Mouse (Mus musculus) intestine, embryonic 14.5 days (tissue): ENCODE results near the gene Timm44. TPM values are rescaled to one million over a fixed set of nuclear protein-coding genes. Genes with fewer than 3 reads are reported as not detected.
A peak's percentile ranks its signal among the peaks of the same experiment; 100 is the strongest.

Source experiments
- ATAC-seq: fragments of 200-750 bp; cut with Nextera tagmentation; replicated peaks from 2 replicates; pipeline ENCODE4 v1.8.0; 2017; ENCODE audit warnings: low read depth, moderate number of reproducible peaks, moderate TSS enrichment, moderate library complexity; ENCODE audit not compliant: low FRiP score, low TSS enrichment
- DNase-seq: peaks from one replicate; pipeline ENCODE4 v3.0.0-alpha.2; 2018; ENCODE audit warnings: low spot score
- H3K27ac ChIP-seq: fragments of 300-500 bp; sonication (generic); 2 replicates; pipeline ENCODE4 v1.5.1; 2014; ENCODE audit warnings: low read depth, mild to moderate bottlenecking, control low read depth
- H3K27me3 ChIP-seq: fragments of 300-500 bp; sonication (generic); replicated peaks from 2 replicates; pipeline ENCODE4 v1.6.1; 2014; ENCODE audit warnings: low read length, control low read depth; ENCODE audit not compliant: control insufficient read depth, insufficient read depth
- H3K36me3 ChIP-seq: fragments of 300-500 bp; sonication (generic); 2 replicates; pipeline ENCODE4 v1.6.1; 2014; ENCODE audit warnings: low read length, control low read depth; ENCODE audit not compliant: control insufficient read depth, insufficient read depth
- H3K4me1 ChIP-seq: fragments of 300-500 bp; sonication (generic); replicated peaks from 2 replicates; pipeline ENCODE4 v1.6.1; 2014; ENCODE audit warnings: low read length, control low read depth, mixed read lengths; ENCODE audit not compliant: control insufficient read depth, insufficient read depth
- H3K4me2 ChIP-seq: fragments of 300-500 bp; sonication (generic); 2 replicates; pipeline ENCODE4 v1.6.1; 2014; ENCODE audit warnings: low read length
- H3K4me3 ChIP-seq: fragments of 300-500 bp; sonication (generic); 2 replicates; pipeline ENCODE4 v1.5.1; 2014; ENCODE audit warnings: low read depth, low read length, control low read depth, mixed read lengths
- H3K9ac ChIP-seq: fragments of 300-500 bp; sonication (generic); 2 replicates; pipeline ENCODE4 v1.6.1; 2014; ENCODE audit warnings: mild to moderate bottlenecking, low read length
- H3K9me3 ChIP-seq: fragments of 300-500 bp; sonication (generic); 2 replicates; pipeline ENCODE4 v1.6.1; 2016; ENCODE audit warnings: low read length, control low read depth; ENCODE audit not compliant: control insufficient read depth
- WGBS: fragments of 180-500 bp; shearing (Covaris S2); extraction: QIAGEN DNeasy Blood & Tissue Kit; methylation state at CpG from one replicate; pipeline ENCODE4 v1.1.7; 2014; 5-methylcytosine and 5-hydroxymethylcytosine counted together
- polyA plus RNA-seq: library from polyadenylated mRNA; unstranded; fragments of >200 nt; fragmentation: Nextera tagmentation; extraction: Ambion mirVana; gene quantifications from 2 replicates; pipeline ENCODE4 v1.2.1, GENCODE M21; 2014

Timm44 gene
- polyA plus RNA-seq, 1 experiment from 2014 or later = 89.8 TPM

GRCm38 (mm10) chr8:4216791-4217621, 58.7 kb downstream of the Timm44 start, which contains the start of gene Prr36:
Gene Prr36 (minus strand): TSS chr8:4217459.
- no peaks in the 10 kb centered on the region for H3K9me3 ChIP-seq
- H3K27ac ChIP-seq = no peak within 1 kb of the TSS
- H3K4me3 ChIP-seq = peak within 1 kb of the TSS; percentile 37
- DNase-seq = peak; percentile 82
- peaks cover 40% of the 10 kb centered on the region for H3K27me3 ChIP-seq
- ATAC-seq = peak; percentile 65
- peak within 1 kb of the TSS; percentile 63 for H3K4me2 ChIP-seq
- H3K9ac ChIP-seq = peak within 1 kb of the TSS; percentile 43
- peaks cover 10% of the 10 kb centered on the region; the same call in 1 of the 2 replicates for H3K4me1 ChIP-seq
- H3K36me3 ChIP-seq = no peaks in the 10 kb centered on the region
- WGBS = 1% methylated on average over 44 of the region's 44 CpGs

GRCm38 (mm10) chr8:4216296-4216695, 59.4 kb downstream of the Timm44 start:
- Histone ChIP-seq H3K36me3 (no peaks in the 10 kb centered on the region), H3K27ac (no peak overlapping the region), H3K4me2 (peak overlapping the region; percentile 63), H3K9ac (peak overlapping the region; percentile 43), H3K27me3 (peaks cover 40% of the 10 kb centered on the region), H3K9me3 (no peaks in the 10 kb centered on the region), H3K4me3 (peak overlapping the region; percentile 37), H3K4me1 (peaks cover 10% of the 10 kb centered on the region; the same call in 1 of the 2 replicates)
- ATAC-seq = no peak
- 7% methylated on average over 18 of the region's 18 CpGs for WGBS
- no peak for DNase-seq

GRCm38 (mm10) chr8:4214006-4214980, 61.4 kb downstream of the Timm44 start:
- H3K27ac ChIP-seq = peak overlapping the region; percentile 65
- DNase-seq (peak; percentile 83), ATAC-seq (peak; percentile 58)
- H3K4me3 ChIP-seq = peak overlapping the region; percentile 41
- H3K9ac ChIP-seq = 0 out of 2 replicates have a peak overlapping the region, but pooled peaks have one; percentile 29
- H3K27me3 ChIP-seq = peaks cover 40% of the 10 kb centered on the region
- WGBS = 8% methylated on average over 33 of the region's 33 CpGs
- H3K4me1 ChIP-seq = peaks cover 10% of the 10 kb centered on the region; the same call in 1 of the 2 replicates
- H3K4me2 ChIP-seq = peak overlapping the region; percentile 88
- H3K9me3 ChIP-seq = no peaks in the 10 kb centered on the region
- 0 out of 2 replicates have a peak, but pooled peaks cover 6% of the 10 kb centered on the region for H3K36me3 ChIP-seq

- peak overlapping the region; percentile 41 for H3K9ac ChIP-seq
- ATAC-seq = peak; percentile 68
- 0 out of 2 replicates have a peak, but pooled peaks cover 6% of the 10 kb centered on the region for H3K36me3 ChIP-seq
- no peaks in the 10 kb centered on the region for H3K9me3 ChIP-seq
- peak overlapping the region; percentile 41 for H3K4me3 ChIP-seq
- DNase-seq = peak; percentile 81
- peak overlapping the region; percentile 65 for H3K27ac ChIP-seq
- H3K4me1 ChIP-seq = peaks cover 10% of the 10 kb centered on the region; the same call in 1 of the 2 replicates
- WGBS = 3% methylated on average over 18 of the region's 18 CpGs
- H3K4me2 ChIP-seq = peak overlapping the region; percentile 88
- H3K27me3 ChIP-seq = peaks cover 37% of the 10 kb centered on the region
Observed at GRCm38 (mm10) chr8:4213210-4214005, 62.3 kb downstream of the Timm44 start.

GRCm38 (mm10) chr8:4212809-4213209, 62.9 kb downstream of the Timm44 start:
- Histone ChIP-seq H3K27me3 (peaks cover 31% of the 10 kb centered on the region), H3K4me3 (peak overlapping the region; percentile 41), H3K9ac (peak overlapping the region; percentile 41; the same call in 1 of the 2 replicates), H3K36me3 (0 out of 2 replicates have a peak, but pooled peaks cover 6% of the 10 kb centered on the region), H3K4me1 (peaks cover 10% of the 10 kb centered on the region; the same call in 1 of the 2 replicates), H3K27ac (0 out of 2 replicates have a peak overlapping the region, but pooled peaks have one; percentile 65), H3K9me3 (no peaks in the 10 kb centered on the region), H3K4me2 (peak overlapping the region; percentile 88)
- ATAC-seq = peak; percentile 9
- 2% methylated on average over 25 of the region's 25 CpGs for whole genome bisulfite sequencing
- DNase-seq = no peak

- H3K4me1 ChIP-seq = peaks cover 19% of the 10 kb centered on the region
- H3K4me3 ChIP-seq = no peak overlapping the region
- DNase-seq (no peak), ATAC-seq (no peak)
- H3K9ac ChIP-seq = no peak overlapping the region
- 0 out of 2 replicates have a peak, but pooled peaks cover 6% of the 10 kb centered on the region for H3K36me3 ChIP-seq
- H3K27me3 ChIP-seq = peaks cover 18% of the 10 kb centered on the region
- H3K9me3 ChIP-seq = no peaks in the 10 kb centered on the region
- WGBS = 79% methylated on average over 6 of the region's 6 CpGs
- no peak overlapping the region for H3K27ac ChIP-seq
- H3K4me2 ChIP-seq = no peak overlapping the region
Observed at GRCm38 (mm10) chr8:4211097-4211496, 64.6 kb downstream of the Timm44 start.
